Mouse (Mus musculus): ENCODE data around the gene Tmem269.

DNA sequence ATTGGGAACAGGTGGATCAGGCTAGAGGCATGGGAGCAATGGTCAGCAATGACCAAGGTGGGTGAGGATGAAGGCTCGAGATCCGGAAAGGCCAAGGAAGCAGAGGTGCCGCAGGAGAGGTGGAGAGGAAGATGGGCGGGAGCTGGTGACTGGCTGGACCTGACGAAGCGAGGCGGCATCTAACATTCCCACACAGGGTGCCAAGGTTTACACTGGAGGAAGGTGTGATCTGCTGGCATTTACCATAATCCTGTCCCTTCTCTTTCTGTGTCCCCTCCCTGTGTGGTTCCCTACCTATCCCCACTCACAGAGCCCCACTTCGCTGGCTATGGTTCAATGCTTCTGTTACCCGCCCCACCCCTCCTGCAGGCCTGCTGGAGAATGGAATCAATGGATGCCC is 27.9 kb upstream of the Tmem269 start:
- TF ChIP-seq CTCF (IDR thresholded peaks at IDR 0.05; ENCODE audit: low read depth) (no peak), EP300 (optimal IDR thresholded peaks at IDR 0.05) (no peak)
